Mouse (Mus musculus) heart, embryonic 11.5 days (tissue): Measurements from ENCODE around the gene Sufu. TPM values are rescaled to one million over a fixed set of nuclear protein-coding genes. Genes with fewer than 3 reads are reported as not detected.

Experiments
- ATAC-seq: fragments of 200-750 bp; cut with Nextera tagmentation; replicated peaks from 2 replicates; pipeline ENCODE4 v1.8.0; 2017; ENCODE audit warnings: moderate library complexity; ENCODE audit not compliant: insufficient number of reproducible peaks, low FRiP score, low TSS enrichment
- H3K27ac ChIP-seq: fragments of 300-500 bp; sonication (generic); 2 replicates; pipeline ENCODE4 v1.5.1; 2014; ENCODE audit warnings: mild to moderate bottlenecking, low read depth, low read length
- H3K27me3 ChIP-seq: fragments of 300-500 bp; sonication (generic); 2 replicates; pipeline ENCODE4 v1.6.1; 2014; ENCODE audit warnings: mild to moderate bottlenecking, low read length, mixed read lengths; ENCODE audit not compliant: control insufficient read depth, insufficient read depth
- H3K36me3 ChIP-seq: fragments of 300-500 bp; sonication (generic); 2 replicates; pipeline ENCODE4 v1.6.1; 2014; ENCODE audit warnings: mild to moderate bottlenecking, low read length, moderate library complexity, mixed read lengths; ENCODE audit not compliant: control insufficient read depth, insufficient read depth
- H3K4me1 ChIP-seq: fragments of 300-500 bp; sonication (generic); 2 replicates; pipeline ENCODE4 v1.6.1; 2014; ENCODE audit warnings: low read length; ENCODE audit not compliant: control insufficient read depth, insufficient read depth
- H3K4me2 ChIP-seq: fragments of 300-500 bp; sonication (generic); 2 replicates; pipeline ENCODE4 v1.6.1; 2014; ENCODE audit warnings: mild to moderate bottlenecking, moderate library complexity
- H3K4me3 ChIP-seq: fragments of 300-500 bp; sonication (generic); 2 replicates; pipeline ENCODE4 v1.5.1; 2014; ENCODE audit warnings: low read depth, low read length
- H3K9ac ChIP-seq: fragments of 300-500 bp; sonication (generic); 2 replicates; pipeline ENCODE4 v1.6.1; 2014; ENCODE audit warnings: mild to moderate bottlenecking, low read depth, low read length, moderate library complexity
- H3K9me3 ChIP-seq: fragments of 300-500 bp; sonication (generic); replicated peaks from 2 replicates; pipeline ENCODE4 v1.6.1; 2016; ENCODE audit warnings: low read length; ENCODE audit not compliant: control insufficient read depth
- WGBS: fragments of 180-500 bp; shearing (Covaris S2); extraction: QIAGEN DNeasy Blood & Tissue Kit; methylation state at CpG from one replicate; pipeline ENCODE4 v1.1.7; 2014; ENCODE audit not compliant: insufficient replicate concordance; 5-methylcytosine and 5-hydroxymethylcytosine counted together
- polyA plus RNA-seq: library from polyadenylated mRNA; unstranded; fragments of >200 nt; fragmentation: Nextera tagmentation; extraction: Ambion mirVana; gene quantifications from 2 replicates; pipeline ENCODE4 v1.2.1, GENCODE M21; 2014

Gene Sufu
- polyA plus RNA-seq, 1 experiment from 2014 or later: 21.5 TPM

GRCm38 (mm10) chr19:46490634-46491033 is 93.9 kb downstream of the Sufu start:
- peaks cover 4% of the 10 kb centered on the region; the same call in 1 of the 2 replicates for H3K36me3 ChIP-seq
- H3K4me1 ChIP-seq: peaks cover 37% of the 10 kb centered on the region
- no peak for ATAC-seq
- no peak overlapping the region for H3K27ac ChIP-seq
- H3K4me3 ChIP-seq: no peak overlapping the region
- H3K4me2 ChIP-seq: no peak overlapping the region
- no peak overlapping the region for H3K9ac ChIP-seq
- no peaks in the 10 kb centered on the region for H3K9me3 ChIP-seq
- 0% methylated on average over 2 of the region's 2 CpGs for WGBS
- H3K27me3 ChIP-seq: no peaks in the 10 kb centered on the region

DNA sequence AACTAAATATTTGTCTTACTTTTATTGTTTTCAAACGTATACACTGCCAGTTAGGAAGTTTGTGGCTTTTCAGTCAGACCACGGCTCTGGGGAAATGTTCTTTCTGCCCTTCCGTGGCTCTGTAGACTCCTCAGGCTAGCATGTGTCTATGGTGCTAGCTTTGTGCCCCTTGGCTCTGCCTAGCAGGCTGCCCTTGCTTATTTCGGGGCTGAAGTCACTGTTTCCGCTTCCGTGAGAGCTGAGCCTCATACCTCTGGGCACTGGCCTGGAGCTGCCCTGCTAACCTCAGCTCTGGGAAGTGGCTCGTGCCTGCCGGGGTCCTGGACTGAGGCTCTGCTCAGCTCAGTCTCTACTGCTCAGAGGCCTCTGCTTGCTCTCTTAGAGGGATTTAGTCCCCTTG is 98.4 kb downstream of the Sufu start:
- Histone ChIP-seq H3K4me3 (no peak overlapping the region), H3K9ac (no peak overlapping the region), H3K27ac (no peak overlapping the region), H3K4me1 (peaks cover 5% of the 10 kb centered on the region), H3K9me3 (no peaks in the 10 kb centered on the region), H3K36me3 (no peaks in the 10 kb centered on the region), H3K27me3 (no peaks in the 10 kb centered on the region), H3K4me2 (no peak overlapping the region)
- no peak for ATAC-seq
- WGBS: 77% methylated on average over 8 of the region's 8 CpGs

DNA sequence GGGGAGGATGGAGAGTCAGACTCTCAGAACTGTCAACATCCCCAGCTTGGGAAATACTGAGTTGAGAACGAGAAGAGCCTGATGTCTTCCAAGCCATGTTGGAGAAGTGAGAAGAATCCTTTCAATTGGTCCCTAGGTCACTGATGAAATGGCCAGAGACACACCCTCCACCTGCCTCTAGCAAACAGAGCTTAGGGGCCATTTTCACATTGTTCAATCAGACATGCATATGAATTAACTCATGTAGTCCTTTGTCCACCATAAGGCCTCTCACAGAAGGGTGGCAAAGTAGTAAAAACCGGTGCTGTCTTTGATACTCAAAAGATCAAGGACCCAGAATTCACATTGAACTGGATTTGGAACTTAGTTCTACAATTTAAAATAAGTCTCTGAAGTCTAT is 100.5 kb downstream of the Sufu start:
- Histone ChIP-seq H3K9ac (no peak overlapping the region), H3K4me3 (no peak overlapping the region), H3K4me2 (no peak overlapping the region), H3K9me3 (no peaks in the 10 kb centered on the region), H3K27ac (no peak overlapping the region), H3K27me3 (no peaks in the 10 kb centered on the region), H3K36me3 (no peaks in the 10 kb centered on the region), H3K4me1 (no peaks in the 10 kb centered on the region)
- 60% methylated on average over 2 of the region's 2 CpGs for WGBS
- no peak for ATAC-seq

GRCm38 (mm10) chr19:46499539-46499835 is 102.8 kb downstream of the Sufu start:
- no peak for ATAC-seq
- no peaks in the 10 kb centered on the region for H3K27me3 ChIP-seq
- H3K9ac ChIP-seq: peak overlapping the region; percentile 58
- H3K36me3 ChIP-seq: no peaks in the 10 kb centered on the region
- H3K9me3 ChIP-seq: no peaks in the 10 kb centered on the region
- peaks cover 4% of the 10 kb centered on the region for H3K4me1 ChIP-seq
- WGBS: 5% methylated on average over 3 of the region's 3 CpGs
- peak overlapping the region; percentile 59 for H3K4me2 ChIP-seq
- peak overlapping the region; percentile 85 for H3K4me3 ChIP-seq
- peak overlapping the region; percentile 58; the same call in 1 of the 2 replicates for H3K27ac ChIP-seq

DNA sequence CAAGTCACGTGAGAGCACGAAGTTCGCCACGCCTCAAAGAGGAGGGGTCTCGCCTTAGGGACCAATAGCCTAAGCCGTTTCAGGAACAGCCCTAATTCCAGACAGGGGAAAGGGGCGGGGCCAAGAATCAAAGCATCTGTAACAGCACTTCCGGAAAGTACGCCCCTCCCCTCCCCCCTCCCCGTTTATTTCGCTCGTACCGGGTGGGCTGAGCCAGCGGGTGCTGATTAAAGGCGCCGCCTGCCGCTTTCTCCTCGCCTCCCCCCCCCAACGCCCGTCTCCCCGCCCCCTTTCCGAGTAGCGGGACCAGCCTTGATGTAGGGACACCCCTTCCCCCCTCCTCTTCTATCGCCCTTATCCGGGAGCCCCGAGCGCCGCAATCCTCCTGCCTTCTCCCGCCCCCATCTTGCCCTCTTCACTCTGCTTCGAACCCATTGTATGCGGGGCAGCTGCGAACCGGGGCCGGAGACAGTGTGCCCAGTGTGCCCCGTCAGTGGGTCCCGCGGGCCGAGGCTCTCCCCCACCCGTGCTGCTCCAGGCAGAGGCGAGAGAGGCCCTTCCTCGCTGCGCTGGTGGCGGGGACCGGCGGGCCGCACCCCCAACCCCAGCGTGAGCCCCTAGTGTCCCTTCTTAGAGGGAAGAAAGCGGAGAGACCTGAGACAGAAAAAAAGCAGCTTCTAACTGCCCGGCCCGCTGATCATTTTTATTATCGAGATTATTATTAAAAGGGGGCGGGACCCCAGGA is 103.3 kb downstream of the Sufu start:
- Histone ChIP-seq H3K9ac (peak overlapping the region; percentile 79), H3K4me3 (peak overlapping the region; percentile 85), H3K4me2 (peak overlapping the region; percentile 98), H3K9me3 (no peaks in the 10 kb centered on the region), H3K27me3 (no peaks in the 10 kb centered on the region), H3K36me3 (no peaks in the 10 kb centered on the region), H3K4me1 (peaks cover 9% of the 10 kb centered on the region), H3K27ac (peak overlapping the region; percentile 99)
- under 1% methylated on average over 47 of the region's 52 CpGs for WGBS
- peak; percentile 77 for ATAC-seq

DNA sequence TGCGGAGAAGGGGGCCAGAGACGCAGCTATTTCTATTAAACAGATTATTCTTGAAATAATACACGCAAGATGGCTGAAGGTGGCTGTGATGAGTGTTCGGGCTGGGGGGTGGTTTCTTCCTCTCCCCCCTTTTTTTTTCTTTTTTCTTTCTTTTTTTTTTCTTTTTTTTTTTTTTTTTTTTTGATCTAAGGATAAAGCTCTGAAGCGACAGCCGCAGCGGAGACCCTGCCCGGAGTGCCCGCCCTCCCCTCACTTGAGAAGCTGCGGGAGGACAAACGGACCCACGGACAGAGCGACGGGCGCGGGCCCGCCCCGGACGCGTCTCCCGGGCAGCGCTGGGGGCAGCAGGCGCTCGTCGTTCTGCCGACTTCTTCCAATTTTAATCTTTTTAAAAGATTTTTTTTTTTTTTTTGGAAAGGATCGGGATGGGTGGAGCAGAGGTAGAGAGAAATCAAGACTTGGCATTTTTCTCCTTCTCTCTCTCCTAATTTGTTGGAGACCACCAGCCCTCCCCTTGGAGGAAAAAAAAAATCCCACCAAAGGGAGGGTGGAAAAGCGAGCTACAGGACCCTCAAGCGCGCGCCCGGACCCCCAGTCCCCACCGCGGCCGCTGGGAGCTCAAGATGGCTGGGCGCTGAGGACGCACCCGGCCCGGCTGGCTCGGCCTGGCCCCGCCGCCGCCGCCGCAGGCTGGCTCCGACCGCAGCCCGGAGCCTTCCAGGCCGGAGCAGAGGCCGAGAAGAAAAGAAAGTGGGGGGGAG is 104.1 kb downstream of the Sufu start:
- under 1% methylated on average over 43 of the region's 50 CpGs for WGBS
- H3K9me3 ChIP-seq: no peaks in the 10 kb centered on the region
- H3K4me3 ChIP-seq: peak overlapping the region; percentile 85
- no peak for ATAC-seq
- H3K36me3 ChIP-seq: peaks cover 3% of the 10 kb centered on the region
- H3K4me2 ChIP-seq: peak overlapping the region; percentile 98
- no peaks in the 10 kb centered on the region for H3K27me3 ChIP-seq
- peak overlapping the region; percentile 79 for H3K9ac ChIP-seq
- H3K27ac ChIP-seq: peak overlapping the region; percentile 99
- peaks cover 17% of the 10 kb centered on the region for H3K4me1 ChIP-seq

DNA sequence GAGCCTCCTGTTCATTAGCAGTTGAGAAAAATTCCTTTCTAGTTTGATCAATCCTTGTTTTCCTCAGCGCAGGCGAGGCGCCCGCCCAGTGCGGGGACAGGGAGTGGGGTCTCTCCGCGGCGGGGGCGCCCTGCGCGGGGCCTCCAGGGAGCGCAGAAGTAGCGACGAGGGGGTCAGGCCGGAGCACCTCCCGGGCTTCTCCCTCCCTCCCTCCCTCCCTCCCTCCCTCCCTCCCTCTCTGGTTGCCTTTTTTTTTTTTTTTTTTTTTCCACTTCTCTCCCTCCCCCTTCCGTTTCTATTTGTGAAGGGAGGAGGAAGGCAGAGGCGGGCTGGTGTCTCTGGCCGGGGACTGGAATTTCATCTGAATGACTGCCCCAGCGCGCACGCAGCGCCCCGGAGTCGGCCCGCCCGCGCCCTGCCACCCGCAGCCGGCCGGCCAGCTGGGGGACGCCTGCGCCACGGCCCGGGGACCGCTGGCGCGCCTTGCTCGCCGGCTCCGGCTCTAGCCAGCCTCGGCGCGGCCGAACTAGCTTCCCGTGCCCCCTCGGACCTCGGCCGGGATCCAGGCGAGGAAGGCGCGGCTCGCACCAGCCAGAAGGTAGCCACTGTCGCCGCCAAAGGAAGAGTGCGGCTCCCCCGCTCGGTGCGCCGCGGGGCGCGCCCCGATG is 104.8 kb downstream of the Sufu start, which contains the start of gene Trim8:
Gene Trim8 (plus strand): TSS at position 302 of the 668 bp plus-strand sequence.
- peak; percentile 39 for ATAC-seq
- Histone ChIP-seq H3K9me3 (no peaks in the 10 kb centered on the region), H3K4me3 (peak within 1 kb of the TSS; percentile 85), H3K4me2 (peak within 1 kb of the TSS; percentile 98), H3K4me1 (peaks cover 25% of the 10 kb centered on the region), H3K36me3 (peaks cover 7% of the 10 kb centered on the region), H3K27ac (peak within 1 kb of the TSS; percentile 99), H3K9ac (peak within 1 kb of the TSS; percentile 98), H3K27me3 (no peaks in the 10 kb centered on the region)
- WGBS: under 1% methylated on average over 45 of the region's 64 CpGs

DNA sequence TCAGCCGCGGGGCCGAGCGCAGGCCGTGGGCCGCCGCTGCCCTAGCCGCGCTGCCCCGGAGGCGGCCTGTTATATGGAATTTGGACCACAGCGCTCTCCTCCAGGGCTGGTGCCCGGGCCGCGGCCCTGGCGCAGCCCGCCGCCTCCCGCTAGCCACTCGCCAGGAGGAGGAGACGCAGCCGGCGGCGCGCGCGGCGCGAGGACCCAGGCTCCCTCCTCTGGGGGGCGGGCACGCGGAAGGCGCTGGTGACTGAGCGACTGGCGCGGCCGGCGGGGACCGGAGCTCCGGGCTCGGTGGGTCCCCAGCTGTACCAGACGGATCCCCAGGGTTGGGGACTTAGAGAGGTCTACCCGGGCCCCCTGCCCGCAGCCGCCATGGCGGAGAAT is 105.4 kb downstream of the Sufu start:
- no peaks in the 10 kb centered on the region for H3K27me3 ChIP-seq
- H3K4me2 ChIP-seq: peak overlapping the region; percentile 98
- H3K4me1 ChIP-seq: peaks cover 30% of the 10 kb centered on the region
- ATAC-seq: no peak; the same call in 1 of the 2 replicates
- H3K27ac ChIP-seq: peak overlapping the region; percentile 99
- peak overlapping the region; percentile 98 for H3K9ac ChIP-seq
- peak overlapping the region; percentile 85 for H3K4me3 ChIP-seq
- H3K36me3 ChIP-seq: peaks cover 12% of the 10 kb centered on the region
- WGBS: under 1% methylated on average over 29 of the region's 46 CpGs
- no peaks in the 10 kb centered on the region for H3K9me3 ChIP-seq
